Mouse (Mus musculus) ES-CJ7 (cell line): ENCODE data around the gene Prok2.

ENCODE experiments used
- DNase-seq: peaks from one replicate; pipeline ENCODE4 v3.0.0; 2011; ENCODE audit warnings: low read depth, low spot score

Gene Prok2

DNA sequence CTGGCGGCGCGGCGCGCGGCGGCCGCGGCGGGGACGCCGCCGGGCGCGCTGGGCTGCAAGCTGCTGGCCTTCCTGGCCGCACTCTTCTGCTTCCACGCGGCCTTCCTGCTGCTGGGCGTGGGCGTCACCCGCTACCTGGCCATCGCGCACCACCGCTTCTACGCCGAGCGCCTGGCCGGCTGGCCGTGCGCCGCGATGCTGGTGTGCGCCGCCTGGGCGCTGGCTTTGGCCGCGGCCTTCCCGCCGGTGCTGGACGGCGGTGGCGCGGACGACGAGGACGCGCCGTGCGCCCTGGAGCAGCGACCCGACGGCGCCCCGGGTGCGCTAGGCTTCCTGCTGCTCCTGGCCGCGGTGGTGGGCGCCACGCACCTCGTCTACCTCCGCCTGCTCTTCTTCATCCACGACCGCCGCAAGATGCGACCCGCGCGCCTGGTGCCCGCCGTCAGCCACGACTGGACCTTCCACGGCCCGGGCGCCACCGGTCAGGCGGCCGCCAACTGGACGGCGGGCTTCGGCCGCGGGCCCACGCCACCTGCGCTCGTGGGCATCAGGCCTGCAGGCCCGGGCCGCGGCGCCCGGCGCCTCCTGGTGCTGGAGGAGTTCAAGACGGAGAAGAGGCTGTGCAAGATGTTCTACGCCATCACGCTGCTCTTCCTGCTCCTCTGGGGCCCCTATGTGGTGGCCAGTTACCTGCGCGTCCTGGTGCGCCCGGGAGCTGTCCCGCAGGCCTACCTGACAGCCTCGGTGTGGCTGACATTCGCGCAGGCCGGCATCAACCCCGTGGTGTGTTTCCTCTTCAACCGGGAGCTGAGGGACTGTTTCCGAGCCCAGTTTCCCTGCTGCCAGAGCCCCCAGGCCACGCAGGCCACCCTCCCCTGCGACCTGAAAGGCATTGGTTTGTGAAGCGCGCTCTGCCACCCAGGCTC lies 33.0 kb downstream of the Prok2 start:
- peak; percentile 38 for DNase-seq

DNA sequence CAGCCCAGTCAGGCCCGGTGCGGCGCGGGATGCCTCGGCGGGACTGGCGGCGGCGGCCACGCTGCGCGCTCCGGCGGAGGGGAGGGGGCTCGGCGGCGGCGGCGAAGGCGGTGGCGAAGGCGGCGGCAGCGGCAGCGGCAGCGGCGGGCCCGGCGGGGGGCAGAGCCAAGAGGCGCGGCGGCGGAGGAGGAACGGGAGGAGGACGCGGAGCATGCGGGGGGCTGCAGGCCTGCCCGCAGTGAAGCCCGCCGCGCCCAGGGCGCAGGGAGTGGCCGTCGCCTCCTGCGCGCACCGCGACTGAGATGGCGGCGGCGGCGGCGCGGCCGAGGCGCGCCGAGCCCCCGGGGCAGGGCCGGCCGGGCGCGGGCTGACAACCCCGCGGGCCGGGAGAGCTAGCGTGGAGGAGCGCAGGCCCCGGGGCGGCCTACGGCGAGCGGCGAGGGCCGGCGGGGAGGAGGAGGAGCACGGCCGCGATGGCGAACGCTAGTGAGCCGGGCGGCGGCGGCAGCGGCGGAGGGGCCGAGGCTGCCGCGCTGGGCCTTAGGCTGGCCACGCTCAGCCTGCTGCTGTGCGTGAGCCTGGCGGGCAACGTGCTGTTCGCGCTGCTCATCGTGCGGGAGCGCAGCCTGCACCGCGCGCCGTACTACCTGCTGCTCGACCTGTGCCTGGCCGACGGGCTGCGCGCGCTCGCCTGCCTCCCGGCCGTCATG lies 33.8 kb downstream of the Prok2 start, which contains the start of gene Gpr27:
Gene Gpr27, plus strand, starts transcription at position 474 of the 710 bp plus-strand sequence.
- DNase-seq: peak; percentile 47

GRCm38 (mm10) chr6:99691666-99692205 lies 34.5 kb downstream of the Prok2 start:
- peak; percentile 15 for DNase-seq

DNA sequence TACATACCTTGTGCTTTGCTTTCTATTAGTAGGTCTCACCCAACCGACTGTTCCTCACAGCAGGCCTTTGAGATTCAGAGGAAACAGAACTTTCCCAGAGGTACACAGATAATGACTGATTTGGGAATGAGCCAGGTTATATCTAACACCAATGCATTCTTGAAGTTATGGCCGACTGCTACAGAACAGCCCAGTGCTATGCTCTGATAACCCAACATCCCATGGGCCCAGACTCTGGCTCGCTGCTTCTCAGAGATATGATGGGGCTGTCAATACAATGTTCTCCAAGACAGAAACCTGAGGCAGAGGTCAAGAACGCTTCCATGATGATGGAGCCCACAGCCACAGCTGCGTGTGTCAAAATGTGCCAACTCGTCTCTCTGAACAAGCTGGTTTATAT lies 37.7 kb downstream of the Prok2 start:
- no peak for DNase-seq

DNA sequence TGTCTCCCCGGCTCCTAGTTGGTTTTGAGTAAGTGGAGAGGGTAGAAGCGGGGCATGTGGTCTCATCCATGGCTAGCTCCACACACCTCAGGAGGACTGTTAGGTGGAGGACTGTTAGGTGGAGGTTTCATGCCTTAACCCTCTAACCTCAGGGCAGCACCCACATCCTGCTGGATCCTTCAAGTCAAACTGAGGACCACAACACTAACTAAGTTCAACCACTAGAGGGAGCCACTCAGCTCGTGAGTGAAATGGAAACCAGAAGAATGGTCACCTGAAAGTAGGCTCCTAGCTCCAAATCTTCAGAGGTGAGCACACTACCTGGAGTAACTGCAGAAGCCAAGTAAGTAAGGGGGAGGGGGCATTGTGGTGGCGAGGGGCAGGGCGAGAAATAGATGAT lies 41.3 kb downstream of the Prok2 start:
- DNase-seq: peak; percentile 84

- DNase-seq: no peak
These were observed 42.2 kb downstream of the Prok2 start for GRCm38 (mm10) chr6:99683974-99684373.

- no peak for DNase-seq
These were observed 48.1 kb downstream of the Prok2 start for GRCm38 (mm10) chr6:99678108-99678507.

- no peak for DNase-seq
These were observed 48.9 kb downstream of the Prok2 start for GRCm38 (mm10) chr6:99677325-99677724.

GRCm38 (mm10) chr6:99674482-99674881 lies 51.7 kb downstream of the Prok2 start:
- no peak for DNase-seq

DNA sequence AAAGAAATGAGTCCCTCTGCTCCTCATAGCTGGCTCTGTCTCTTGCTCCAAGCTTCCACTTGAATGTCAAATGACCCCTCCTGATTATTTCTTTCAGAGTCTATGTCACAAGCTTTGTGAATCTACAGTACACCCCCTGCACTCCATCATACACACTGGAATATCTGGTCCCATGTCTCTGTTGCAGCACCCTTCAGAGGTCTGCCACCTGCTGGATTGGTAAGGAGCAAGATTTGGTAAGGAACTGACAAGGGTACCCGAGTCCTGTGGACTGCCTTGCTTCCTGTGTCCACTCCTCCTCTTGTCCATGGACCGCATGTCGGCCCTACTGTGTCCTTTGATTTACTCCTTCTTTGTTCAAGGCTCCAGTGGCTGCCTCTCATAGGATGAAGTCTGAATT lies 54.4 kb downstream of the Prok2 start:
- DNase-seq: no peak

- peak; percentile 75 for DNase-seq
These were observed 55.6 kb downstream of the Prok2 start for GRCm38 (mm10) chr6:99670481-99671119.

DNA sequence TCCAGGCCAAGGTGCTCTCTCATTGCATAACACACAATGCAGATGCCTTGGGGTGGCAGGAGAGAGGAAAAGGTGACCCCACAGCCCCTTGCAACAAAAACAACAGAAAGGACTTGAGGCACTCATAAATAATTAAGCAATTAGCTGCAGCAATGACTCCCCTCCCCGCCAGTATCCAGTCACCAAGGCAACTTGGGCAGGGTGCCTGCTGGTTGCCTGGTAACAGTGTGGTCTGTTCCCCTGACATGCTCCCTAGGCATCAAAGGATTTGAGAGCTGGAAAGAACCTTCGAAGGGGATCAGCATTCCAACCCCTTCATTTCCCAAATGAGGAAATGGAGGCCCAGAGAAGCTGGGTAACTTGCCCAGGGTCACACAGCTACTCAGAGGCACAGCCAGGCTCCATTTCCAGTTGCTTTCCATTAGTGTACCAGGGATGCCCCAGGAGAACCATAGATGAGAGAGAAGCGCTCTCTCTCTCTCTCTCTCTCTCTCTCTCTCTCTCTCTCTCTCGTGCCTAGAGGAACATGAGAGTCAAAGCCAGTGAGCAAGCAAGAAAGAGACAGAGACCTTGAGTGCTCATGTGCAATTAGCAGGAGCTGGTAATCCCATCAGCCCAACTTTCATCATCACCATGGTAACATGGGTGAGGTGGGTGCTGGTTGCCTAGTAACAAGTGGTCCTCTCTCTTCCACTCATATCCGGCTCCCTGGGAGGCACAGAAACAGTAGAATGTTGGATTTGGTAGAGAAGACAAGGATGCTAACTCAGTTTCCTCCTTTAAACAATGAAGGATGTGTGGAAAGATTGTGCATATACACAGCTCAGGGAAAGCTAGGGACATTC lies 56.5 kb downstream of the Prok2 start:
- peak; percentile 61 for DNase-seq

GRCm38 (mm10) chr6:99667290-99667689 lies 58.9 kb downstream of the Prok2 start:
- no peak for DNase-seq

- no peak for DNase-seq
These were observed 59.6 kb downstream of the Prok2 start, which contains the start of the genes Eif4e3 and Gm20696 for GRCm38 (mm10) chr6:99666318-99667171. Eif4e3 (minus strand) TSS chr6:99666771. Gm20696 (minus strand) TSS chr6:99666797.

- DNase-seq: no peak
These were observed 60.5 kb downstream of the Prok2 start for GRCm38 (mm10) chr6:99665457-99666317.

DNA sequence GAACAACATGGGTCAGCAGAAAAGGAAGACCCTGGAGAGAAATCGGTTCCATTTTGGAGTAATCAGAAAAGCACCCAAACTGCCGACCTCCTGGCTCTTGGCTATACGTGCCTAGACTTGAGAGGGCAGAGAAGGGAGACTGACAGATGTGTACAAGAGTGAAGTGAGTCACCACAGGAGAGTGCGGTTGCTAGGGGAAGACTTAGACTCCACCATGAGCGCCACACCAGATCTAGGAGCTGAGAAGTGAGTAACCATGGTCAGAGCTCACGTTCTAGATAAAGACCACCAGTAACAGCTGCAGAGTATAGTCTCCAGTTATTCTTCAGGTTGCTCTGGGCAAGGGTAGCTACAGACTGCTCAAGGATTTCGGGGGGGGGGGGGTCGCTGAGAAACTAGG lies 63.0 kb downstream of the Prok2 start:
- no peak for DNase-seq
